8 mouse cellular contexts compared by ENCODE assay signal in genomic region chr17:53566161-53566918, GRCm38 (mm10). TPM values are rescaled to one million over a fixed set of nuclear protein-coding genes. Genes with fewer than 3 reads are reported as not detected.
A peak's percentile ranks its signal among the peaks of the same experiment; 100 is the strongest.
DNase-seq lines count a peak whose midpoint lies in the region; TF ChIP-seq lines count a peak whose summit lies in the region.

TSS of gene Kat2b (plus strand) at chr17:53566861.

- peak within 1 kb of the TSS; percentile 91 for H3K27ac ChIP-seq in thymus, adult 2 months (ENCODE audit: control insufficient read depth, insufficient read depth, low read length)
- H3K27ac ChIP-seq in limb, embryonic 10.5 days: peak within 1 kb of the TSS; percentile 92
- H3K27ac ChIP-seq in midbrain, embryonic 10.5 days (replicated peaks): peak within 1 kb of the TSS; percentile 99

- intact Hi-C loops in gastrocnemius, postnatal 36 days (cut with DNase I): loop anchor here (5.0 kb wide), 3 partner anchors 36 to 81 kb away; no protein-coding TSS in a partner anchor

- 2% methylated on average over 20 of the region's 20 CpGs for WGBS in thymus, adult 2 months
- WGBS in limb, embryonic 10.5 days: 5% methylated on average over 20 of the region's 20 CpGs
- WGBS in midbrain, embryonic 10.5 days: 2% methylated on average over 20 of the region's 20 CpGs

- H3K9me3 ChIP-seq in limb, embryonic 10.5 days (replicated peaks): no peaks in the 10 kb centered on the region
- H3K9me3 ChIP-seq in midbrain, embryonic 10.5 days (replicated peaks): no peaks in the 10 kb centered on the region

- TF ChIP-seq CTCF in thymus, adult 2 months (IDR thresholded peaks at IDR 0.05; ENCODE audit: borderline replicate concordance, control insufficient read depth, extremely low read depth, insufficient read depth, low read length, poor library complexity): no peak

- no peak for DNase-seq in thymus, adult 2 months
- DNase-seq in thymus, adult 18-20 months: no peak
- peak; percentile 59 to 70 for DNase-seq in cerebellum, postnatal 36 days
- DNase-seq in gastrocnemius, postnatal 36 days: peak in 1 of 2 experiments; percentile 25
- peak; percentile 84 for DNase-seq in induced T-regulatory cell, adult 2 months (ENCODE audit: low read depth)
- peak; percentile 38 for DNase-seq in limb, embryonic 10.5 days (ENCODE audit: low spot score)
- peak; percentile 52 for DNase-seq in midbrain, embryonic 10.5 days (ENCODE audit: low spot score)
- DNase-seq in testis, postnatal 14 days (ENCODE audit: low spot score): peak; percentile 37

- H3K27me3 ChIP-seq in thymus, adult 2 months (ENCODE audit: control insufficient read depth, insufficient read depth, low read length): no peaks in the 10 kb centered on the region
- no peaks in the 10 kb centered on the region for H3K27me3 ChIP-seq in limb, embryonic 10.5 days (ENCODE audit: low read depth, poor library complexity, severe bottlenecking)
- H3K27me3 ChIP-seq in midbrain, embryonic 10.5 days (ENCODE audit: low read depth, poor library complexity, severe bottlenecking): no peaks in the 10 kb centered on the region

- peak within 1 kb of the TSS; percentile 98 for H3K4me3 ChIP-seq in thymus, adult 2 months (ENCODE audit: control insufficient read depth, insufficient read depth, low read length)
- peak within 1 kb of the TSS; percentile 88 for H3K4me3 ChIP-seq in limb, embryonic 10.5 days
- H3K4me3 ChIP-seq in midbrain, embryonic 10.5 days: peak within 1 kb of the TSS; percentile 90

- peaks cover 10% of the 10 kb centered on the region for H3K4me1 ChIP-seq in thymus, adult 2 months (replicated peaks; ENCODE audit: control insufficient read depth, insufficient read depth, low read length)
- peaks cover 27% of the 10 kb centered on the region for H3K4me1 ChIP-seq in limb, embryonic 10.5 days
- H3K4me1 ChIP-seq in midbrain, embryonic 10.5 days: peaks cover 38% of the 10 kb centered on the region

- H3K36me3 ChIP-seq in thymus, adult 2 months (ENCODE audit: control insufficient read depth, insufficient read depth, low read length): no peaks in the 10 kb centered on the region
- no peaks in the 10 kb centered on the region for H3K36me3 ChIP-seq in limb, embryonic 10.5 days
- H3K36me3 ChIP-seq in midbrain, embryonic 10.5 days: no peaks in the 10 kb centered on the region

- no peak for TF ChIP-seq POLR2A in thymus, adult 2 months (IDR thresholded peaks at IDR 0.05; ENCODE audit: control insufficient read depth, extremely low read depth, insufficient read depth, low read length, poor library complexity)

RNA-seq across cellular contexts. Expression of gene Kat2b, which starts in this region (rescaled TPM):
- 13.1 and 17.9 TPM in 2 replicates for polyA plus RNA-seq in thymus, adult 2 months (2012; rRNA removed)
- 10 to 100 TPM; 50.9 to 62.0 TPM for total RNA-seq in gastrocnemius, postnatal 36 days (2021)
- polyA plus RNA-seq in limb, embryonic 10.5 days (2016; fragmentation: Nextera tagmentation; extraction: Ambion mirVana): 1.1 and 2.7 TPM in 2 replicates
- polyA plus RNA-seq in midbrain, embryonic 10.5 days (2016; fragmentation: Nextera tagmentation; extraction: Ambion mirVana): 2.6 and 3.1 TPM in 2 replicates

Comparison
In these comparisons a context has a peak if more than half of its experiments do, and no peak if none do; other contexts are left out.
1. DNase-seq: peak in cerebellum, postnatal 36 days (2 of 2), induced T-regulatory cell, adult 2 months (single experiment), limb, embryonic 10.5 days (single experiment), midbrain, embryonic 10.5 days (single experiment) and testis, postnatal 14 days (single experiment); none in thymus, adult 2 months (single experiment) and thymus, adult 18-20 months (0 of 2).
2. Peak in every context shown above with its lines, with median percentiles within 50 percentile points of each other: H3K27ac ChIP-seq and H3K4me3 ChIP-seq.